Mouse (Mus musculus): Measurements from ENCODE around the gene Pkd2l1. TPM values are rescaled to one million over a fixed set of nuclear protein-coding genes. Genes with fewer than 3 reads are reported as not detected.

The Pkd2l1 gene
- polyA plus RNA-seq, 1 experiment from 2014 or later, result not detected

- 14% methylated on average over 7 of the region's 7 CpGs for WGBS
- Histone ChIP-seq H3K27me3 (ENCODE audit: control insufficient read depth, insufficient read depth, low read length) (no peaks in the 10 kb centered on the region), H3K4me1 (ENCODE audit: control insufficient read depth in 2 of 2, insufficient read depth in 2 of 2, low read length in 2 of 2) (no peaks in the 10 kb centered on the region), H3K27ac (replicated peaks in 1 of 2; ENCODE audit: control insufficient read depth in 1 of 2, insufficient read depth in 1 of 2, low read depth in 2 of 2, low read length in 2 of 2) (no peak overlapping the region), H3K9ac (ENCODE audit: low read length) (no peak overlapping the region), H3K9me3 (ENCODE audit: control insufficient read depth, low read length) (no peaks in the 10 kb centered on the region), H3K4me3 (ENCODE audit: control insufficient read depth in 1 of 2, insufficient read depth in 1 of 2, low read depth in 1 of 2, low read length in 2 of 2) (no peak overlapping the region), H3K36me3 (ENCODE audit: control insufficient read depth, insufficient read depth, low read length) (no peaks in the 10 kb centered on the region), H3K4me2 (ENCODE audit: low read length) (no peak overlapping the region)
- no peak for ATAC-seq (ENCODE audit: insufficient number of reproducible peaks, insufficient read depth, low FRiP score, low read depth)
Measured at GRCm38 (mm10) chr19:44195138-44195537, 2.9 kb upstream of the Pkd2l1 start.

DNA sequence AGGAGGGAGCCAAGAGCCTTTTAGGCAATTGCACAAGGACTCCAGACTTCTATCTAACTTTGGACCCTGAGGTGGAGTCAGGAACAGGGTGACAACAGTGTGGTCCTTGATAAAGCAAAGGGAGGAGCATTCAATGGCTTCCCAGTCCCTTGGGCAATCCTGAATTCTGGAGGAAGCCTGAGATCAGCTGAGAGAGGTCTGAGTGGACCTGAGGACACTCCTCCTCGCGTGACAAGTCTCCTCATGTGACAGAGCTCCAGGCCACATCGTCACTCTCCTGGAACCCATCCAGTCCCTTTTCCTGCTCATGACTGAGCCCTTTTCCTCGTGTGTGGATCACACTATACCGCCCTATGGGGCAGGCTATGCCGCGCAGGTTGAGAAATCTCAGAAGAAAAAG, 1.7 kb upstream of the Pkd2l1 start:
- Histone ChIP-seq H3K4me1 (ENCODE audit: control insufficient read depth in 2 of 2, insufficient read depth in 2 of 2, low read length in 2 of 2) (no peaks in the 10 kb centered on the region), H3K9ac (ENCODE audit: low read length) (no peak overlapping the region), H3K36me3 (ENCODE audit: control insufficient read depth, insufficient read depth, low read length) (no peaks in the 10 kb centered on the region), H3K4me2 (ENCODE audit: low read length) (no peak overlapping the region), H3K27me3 (ENCODE audit: control insufficient read depth, insufficient read depth, low read length) (no peaks in the 10 kb centered on the region), H3K27ac (replicated peaks in 1 of 2; ENCODE audit: control insufficient read depth in 1 of 2, insufficient read depth in 1 of 2, low read depth in 2 of 2, low read length in 2 of 2) (no peak overlapping the region), H3K4me3 (ENCODE audit: control insufficient read depth in 1 of 2, insufficient read depth in 1 of 2, low read depth in 1 of 2, low read length in 2 of 2) (no peak overlapping the region), H3K9me3 (ENCODE audit: control insufficient read depth, low read length) (no peaks in the 10 kb centered on the region)
- WGBS, result 67% methylated on average over 7 of the region's 7 CpGs
- no peak; the same call in 1 of the 2 replicates for ATAC-seq (ENCODE audit: insufficient number of reproducible peaks, insufficient read depth, low FRiP score, low read depth)

DNA sequence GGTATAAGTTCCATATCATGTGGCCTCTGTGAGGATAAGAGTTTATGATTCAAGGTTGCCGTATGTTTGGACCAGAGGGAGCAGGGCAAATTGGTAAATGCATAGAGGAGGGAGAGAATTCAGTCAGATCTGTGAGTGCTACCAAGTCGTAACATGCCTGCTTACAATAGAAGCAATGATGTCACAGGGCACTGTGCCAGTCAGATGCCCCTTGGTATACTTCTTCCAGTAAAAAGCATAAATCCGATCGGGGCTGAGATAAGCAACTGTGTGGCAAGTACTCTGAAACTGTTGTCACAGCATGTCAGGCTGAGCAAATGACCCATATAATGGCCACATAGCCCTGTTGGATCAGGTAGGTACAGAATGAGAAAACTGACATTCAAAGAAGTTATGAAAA, 3.2 kb downstream of the Pkd2l1 start:
- H3K4me2 ChIP-seq (ENCODE audit: low read length), result no peak overlapping the region
- no peak for ATAC-seq (ENCODE audit: insufficient number of reproducible peaks, insufficient read depth, low FRiP score, low read depth)
- H3K4me1 ChIP-seq (ENCODE audit: control insufficient read depth in 2 of 2, insufficient read depth in 2 of 2, low read length in 2 of 2), result no peaks in the 10 kb centered on the region
- H3K9me3 ChIP-seq (ENCODE audit: control insufficient read depth, low read length), result no peaks in the 10 kb centered on the region
- H3K4me3 ChIP-seq (ENCODE audit: control insufficient read depth in 1 of 2, insufficient read depth in 1 of 2, low read depth in 1 of 2, low read length in 2 of 2), result no peak overlapping the region
- WGBS, result 82% methylated on average over 4 of the region's 4 CpGs
- no peak overlapping the region for H3K27ac ChIP-seq (replicated peaks in 1 of 2; ENCODE audit: control insufficient read depth in 1 of 2, insufficient read depth in 1 of 2, low read depth in 2 of 2, low read length in 2 of 2)
- H3K9ac ChIP-seq (ENCODE audit: low read length), result no peak overlapping the region
- no peaks in the 10 kb centered on the region for H3K27me3 ChIP-seq (ENCODE audit: control insufficient read depth, insufficient read depth, low read length)
- H3K36me3 ChIP-seq (ENCODE audit: control insufficient read depth, insufficient read depth, low read length), result no peaks in the 10 kb centered on the region

DNA sequence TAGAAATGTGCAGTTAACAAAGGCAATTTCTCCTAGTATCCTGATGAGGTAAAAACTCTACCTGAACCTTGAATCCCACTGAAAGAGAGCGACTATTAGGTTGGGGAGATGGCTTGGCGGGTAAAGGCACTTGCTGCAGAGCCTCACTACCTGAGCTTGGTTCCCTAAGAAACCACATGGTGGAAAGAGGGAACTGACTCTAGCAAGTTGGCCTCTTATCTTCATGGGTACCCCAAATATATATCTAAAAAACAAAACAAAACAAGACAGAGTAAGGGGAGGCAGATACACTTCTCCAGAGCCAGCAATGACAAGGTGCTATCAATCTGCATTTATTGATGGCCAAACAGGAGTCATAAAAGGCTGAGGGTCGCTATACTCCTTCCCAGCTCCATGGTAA, 8.3 kb downstream of the Pkd2l1 start:
- ATAC-seq (ENCODE audit: insufficient number of reproducible peaks, insufficient read depth, low FRiP score, low read depth), result no peak
- no peaks in the 10 kb centered on the region for H3K36me3 ChIP-seq (ENCODE audit: control insufficient read depth, insufficient read depth, low read length)

DNA sequence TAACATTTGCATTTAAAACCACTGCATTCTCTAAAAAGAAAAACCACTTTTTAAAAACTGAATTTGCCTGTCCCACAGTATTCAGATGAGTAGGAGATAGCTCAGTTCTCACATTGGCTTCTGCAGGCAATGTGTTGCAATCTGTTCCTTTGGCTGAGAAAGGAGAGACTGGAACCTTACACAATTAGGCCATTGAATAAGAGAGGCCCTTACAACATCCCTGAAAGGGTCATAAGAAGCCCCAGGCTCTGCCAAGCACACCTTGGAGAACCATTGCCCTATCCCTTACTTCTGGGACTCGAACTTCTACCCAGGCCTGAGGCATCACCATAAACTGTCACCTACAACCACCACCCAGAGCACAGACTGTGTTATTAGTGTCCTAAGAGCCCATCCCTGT, 11.7 kb downstream of the Pkd2l1 start:
- 72% methylated on average over 1 of the region's 1 CpGs for WGBS
- Histone ChIP-seq H3K27ac (replicated peaks in 1 of 2; ENCODE audit: control insufficient read depth in 1 of 2, insufficient read depth in 1 of 2, low read depth in 2 of 2, low read length in 2 of 2) (no peak overlapping the region), H3K9me3 (ENCODE audit: control insufficient read depth, low read length) (peaks cover 8% of the 10 kb centered on the region), H3K4me2 (ENCODE audit: low read length) (no peak overlapping the region), H3K9ac (ENCODE audit: low read length) (no peak overlapping the region), H3K4me3 (ENCODE audit: control insufficient read depth in 1 of 2, insufficient read depth in 1 of 2, low read depth in 1 of 2, low read length in 2 of 2) (no peak overlapping the region), H3K27me3 (ENCODE audit: control insufficient read depth, insufficient read depth, low read length) (no peaks in the 10 kb centered on the region), H3K36me3 (ENCODE audit: control insufficient read depth, insufficient read depth, low read length) (no peaks in the 10 kb centered on the region), H3K4me1 (ENCODE audit: control insufficient read depth in 2 of 2, insufficient read depth in 2 of 2, low read length in 2 of 2) (no peaks in the 10 kb centered on the region)
- ATAC-seq (ENCODE audit: insufficient number of reproducible peaks, insufficient read depth, low FRiP score, low read depth), result no peak

More for the DNA sequence above, 8.3 kb downstream of the Pkd2l1 start:
- Histone ChIP-seq H3K4me1 (ENCODE audit: control insufficient read depth in 2 of 2, insufficient read depth in 2 of 2, low read length in 2 of 2) (no peaks in the 10 kb centered on the region), H3K27ac (replicated peaks in 1 of 2; ENCODE audit: control insufficient read depth in 1 of 2, insufficient read depth in 1 of 2, low read depth in 2 of 2, low read length in 2 of 2) (no peak overlapping the region), H3K4me2 (ENCODE audit: low read length) (no peak overlapping the region), H3K9ac (ENCODE audit: low read length) (no peak overlapping the region), H3K9me3 (ENCODE audit: control insufficient read depth, low read length) (no peaks in the 10 kb centered on the region), H3K4me3 (ENCODE audit: control insufficient read depth in 1 of 2, insufficient read depth in 1 of 2, low read depth in 1 of 2, low read length in 2 of 2) (no peak overlapping the region), H3K27me3 (ENCODE audit: control insufficient read depth, insufficient read depth, low read length) (no peaks in the 10 kb centered on the region)
- WGBS, result 58% methylated on average over 3 of the region's 3 CpGs

DNA sequence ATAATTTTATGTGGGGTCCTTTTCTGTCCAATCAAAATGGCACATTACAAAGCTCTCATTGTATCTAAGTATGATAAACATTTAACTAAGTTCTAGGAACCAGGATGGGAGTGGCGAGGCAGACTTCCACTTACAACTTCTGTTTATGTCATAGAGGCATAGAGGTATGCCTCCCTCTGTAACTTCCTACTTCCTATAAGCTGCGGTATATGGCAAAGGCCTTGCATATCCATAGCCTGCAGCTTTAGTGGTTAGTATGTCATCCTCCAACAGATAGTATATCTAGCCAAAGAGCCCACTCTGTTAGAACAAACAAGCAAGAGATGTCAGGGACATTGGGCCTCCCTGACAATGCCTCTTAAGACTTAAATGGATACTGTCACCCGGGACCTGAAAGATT, 15.5 kb downstream of the Pkd2l1 start:
- WGBS, result 81% methylated on average over 3 of the region's 3 CpGs
- Histone ChIP-seq H3K4me3 (ENCODE audit: control insufficient read depth in 1 of 2, insufficient read depth in 1 of 2, low read depth in 1 of 2, low read length in 2 of 2) (no peak overlapping the region), H3K9ac (ENCODE audit: low read length) (no peak overlapping the region), H3K9me3 (ENCODE audit: control insufficient read depth, low read length) (peaks cover 22% of the 10 kb centered on the region), H3K36me3 (ENCODE audit: control insufficient read depth, insufficient read depth, low read length) (no peaks in the 10 kb centered on the region), H3K4me1 (ENCODE audit: control insufficient read depth in 2 of 2, insufficient read depth in 2 of 2, low read length in 2 of 2) (no peaks in the 10 kb centered on the region), H3K4me2 (ENCODE audit: low read length) (no peak overlapping the region), H3K27ac (replicated peaks in 1 of 2; ENCODE audit: control insufficient read depth in 1 of 2, insufficient read depth in 1 of 2, low read depth in 2 of 2, low read length in 2 of 2) (no peak overlapping the region), H3K27me3 (ENCODE audit: control insufficient read depth, insufficient read depth, low read length) (no peaks in the 10 kb centered on the region)
- no peak for ATAC-seq (ENCODE audit: insufficient number of reproducible peaks, insufficient read depth, low FRiP score, low read depth)

GRCm38 (mm10) chr19:44174835-44175234, 17.4 kb downstream of the Pkd2l1 start:
- Histone ChIP-seq H3K4me1 (ENCODE audit: control insufficient read depth in 2 of 2, insufficient read depth in 2 of 2, low read length in 2 of 2) (no peaks in the 10 kb centered on the region), H3K4me3 (ENCODE audit: control insufficient read depth in 1 of 2, insufficient read depth in 1 of 2, low read depth in 1 of 2, low read length in 2 of 2) (no peak overlapping the region), H3K9me3 (ENCODE audit: control insufficient read depth, low read length) (peaks cover 22% of the 10 kb centered on the region), H3K4me2 (ENCODE audit: low read length) (no peak overlapping the region), H3K36me3 (ENCODE audit: control insufficient read depth, insufficient read depth, low read length) (no peaks in the 10 kb centered on the region), H3K27ac (replicated peaks in 1 of 2; ENCODE audit: control insufficient read depth in 1 of 2, insufficient read depth in 1 of 2, low read depth in 2 of 2, low read length in 2 of 2) (no peak overlapping the region), H3K27me3 (ENCODE audit: control insufficient read depth, insufficient read depth, low read length) (no peaks in the 10 kb centered on the region), H3K9ac (ENCODE audit: low read length) (no peak overlapping the region)
- ATAC-seq (ENCODE audit: insufficient number of reproducible peaks, insufficient read depth, low FRiP score, low read depth), result no peak
- 60% methylated on average over 8 of the region's 8 CpGs for WGBS

GRCm38 (mm10) chr19:44161515-44161914, 30.7 kb downstream of the Pkd2l1 start:
- no peak for ATAC-seq (ENCODE audit: insufficient number of reproducible peaks, insufficient read depth, low FRiP score, low read depth)
- Histone ChIP-seq H3K9ac (ENCODE audit: low read length) (no peak overlapping the region), H3K27ac (replicated peaks in 1 of 2; ENCODE audit: control insufficient read depth in 1 of 2, insufficient read depth in 1 of 2, low read depth in 2 of 2, low read length in 2 of 2) (no peak overlapping the region), H3K4me2 (ENCODE audit: low read length) (no peak overlapping the region), H3K27me3 (ENCODE audit: control insufficient read depth, insufficient read depth, low read length) (no peaks in the 10 kb centered on the region; the same call in none of the 2 replicates), H3K4me1 (ENCODE audit: control insufficient read depth in 2 of 2, insufficient read depth in 2 of 2, low read length in 2 of 2) (no peaks in the 10 kb centered on the region), H3K9me3 (ENCODE audit: control insufficient read depth, low read length) (no peaks in the 10 kb centered on the region), H3K4me3 (ENCODE audit: control insufficient read depth in 1 of 2, insufficient read depth in 1 of 2, low read depth in 1 of 2, low read length in 2 of 2) (no peak overlapping the region), H3K36me3 (ENCODE audit: control insufficient read depth, insufficient read depth, low read length) (no peaks in the 10 kb centered on the region)
- WGBS, result 5% methylated on average over 3 of the region's 3 CpGs
